Mouse (Mus musculus) CH12F3 (cell line): Measurements from ENCODE around the gene AC124108.1.

Experiments used
- in situ Hi-C: fragments of 300-500 bp; cut with MboI; formaldehyde crosslinking; loops from 2 replicates; pipeline ENCODE4 v1.14.3; 2020; ENCODE audit warnings: low sequenced_read_pairs

AC124108.1 gene

DNA sequence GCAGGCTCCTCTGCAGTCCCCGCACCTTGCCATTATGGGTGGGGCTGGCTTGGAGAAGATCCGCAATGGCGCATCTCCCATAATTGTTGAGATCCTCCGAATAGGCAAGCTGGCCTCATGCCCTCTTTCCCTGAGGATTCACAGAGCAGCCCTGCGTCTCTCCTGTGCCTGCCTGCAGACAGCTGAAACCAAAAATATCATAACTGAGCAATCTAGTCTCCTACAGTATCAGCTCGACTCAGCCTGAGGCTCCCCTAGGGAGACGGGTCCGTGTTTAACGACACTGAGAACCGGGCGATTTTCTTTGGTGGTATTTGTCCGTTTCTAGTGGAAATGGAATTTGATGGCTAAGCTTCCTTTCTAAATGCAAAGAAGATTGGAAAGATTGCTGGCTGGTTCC is 8.7 kb downstream of the AC124108.1 start:
- in situ Hi-C loops, result no loop called here

DNA sequence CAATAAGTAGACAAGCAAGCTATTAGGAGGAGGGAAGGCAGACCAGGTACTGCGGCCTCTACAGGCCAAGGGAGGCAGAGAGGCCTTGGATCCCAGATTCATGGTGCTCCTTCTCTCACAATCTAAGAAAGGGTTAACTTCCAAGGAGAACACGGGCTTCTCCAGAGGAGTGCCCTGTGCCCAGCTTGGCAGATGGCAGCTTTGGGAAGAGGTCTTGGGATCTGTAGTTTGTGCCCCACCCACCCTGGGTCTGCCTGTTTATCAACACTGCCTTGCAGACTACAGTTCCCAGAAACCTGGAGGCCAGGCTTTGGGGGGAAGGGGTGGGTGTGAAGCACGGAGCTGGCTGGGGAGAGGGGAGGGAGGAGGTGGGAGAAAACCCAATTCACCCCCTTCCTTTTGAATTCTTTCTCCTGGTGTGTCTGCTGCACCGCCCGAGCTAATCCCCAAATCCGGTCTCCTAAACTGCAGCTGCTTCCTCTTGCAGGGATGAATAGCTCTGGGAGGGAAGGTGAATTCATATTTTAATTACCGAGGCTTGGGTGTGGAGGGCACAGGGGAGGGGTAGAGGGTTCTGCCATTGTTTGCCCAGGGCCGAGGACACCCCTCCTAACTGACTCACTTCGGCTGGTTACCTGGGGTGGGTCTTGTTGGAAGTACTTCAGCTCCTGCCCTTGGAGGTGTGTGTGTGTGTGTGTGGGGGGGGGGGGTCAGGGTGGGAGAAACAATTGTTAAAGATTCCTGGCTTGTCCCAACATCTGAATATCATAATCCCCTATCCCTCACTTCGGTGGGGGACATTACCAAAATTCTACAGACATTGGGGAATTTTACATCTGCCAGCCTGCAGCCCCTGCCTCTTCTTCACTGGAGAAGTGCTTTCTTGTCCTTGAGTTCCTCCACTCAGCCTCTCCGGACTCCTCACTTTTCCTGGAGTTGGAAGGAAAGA is 9.6 kb downstream of the AC124108.1 start:
- in situ Hi-C loops, result no loop called here

GRCm38 (mm10) chr1:132201511-132201860 is 10.2 kb downstream of the AC124108.1 start:
- in situ Hi-C loops, result no loop called here

GRCm38 (mm10) chr1:132201936-132202335 is 10.7 kb downstream of the AC124108.1 start:
- in situ Hi-C loops, result no loop called here

- in situ Hi-C loops, result no loop called here
Observed at GRCm38 (mm10) chr1:132202771-132203170, 11.5 kb downstream of the AC124108.1 start.

DNA sequence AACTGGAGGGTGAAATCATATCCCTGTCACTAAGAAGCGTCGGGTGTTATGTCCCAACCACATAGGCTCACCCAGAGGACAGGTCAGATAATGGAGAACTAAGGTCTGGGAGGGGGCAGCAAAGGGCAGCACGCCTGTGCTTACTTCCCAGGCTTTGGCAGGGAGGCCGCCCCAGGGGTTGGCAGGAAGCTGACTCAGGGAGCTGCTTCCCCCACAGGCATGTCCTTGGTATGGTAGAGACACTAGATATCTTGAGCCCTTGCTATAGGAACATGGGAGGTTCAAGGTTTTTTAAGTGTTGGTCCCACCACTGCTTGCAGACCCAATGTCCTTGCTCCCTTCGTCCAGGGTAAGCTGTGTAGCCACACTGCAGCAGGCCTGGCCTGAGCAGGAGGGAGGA is 14.7 kb downstream of the AC124108.1 start:
- in situ Hi-C loops, result no loop called here

- in situ Hi-C loops, result no loop called here
Observed at GRCm38 (mm10) chr1:132206828-132207227, 15.6 kb downstream of the AC124108.1 start.

DNA sequence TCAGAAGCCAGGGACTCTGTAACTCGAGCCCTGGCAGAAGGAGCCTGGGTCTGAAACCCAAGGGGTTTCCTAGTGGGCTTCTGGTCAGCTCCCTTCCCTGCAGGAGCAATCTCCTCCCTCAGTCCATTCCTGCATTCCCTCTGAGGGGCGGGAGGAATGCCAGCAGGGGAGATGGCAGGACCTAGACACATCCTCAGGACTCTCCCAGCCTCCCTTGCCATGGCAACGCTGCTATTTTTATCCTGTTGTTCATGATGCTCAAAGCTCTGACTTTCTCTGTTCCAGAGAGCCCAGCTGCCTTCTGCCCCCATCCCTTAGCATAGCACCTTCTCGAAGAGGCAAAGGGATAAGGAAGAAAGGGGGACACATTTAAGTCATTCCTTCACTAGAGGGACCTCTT is 16.9 kb downstream of the AC124108.1 start:
- in situ Hi-C loops, result no loop called here

- in situ Hi-C loops, result no loop called here
Observed at GRCm38 (mm10) chr1:132209400-132209799, 18.1 kb downstream of the AC124108.1 start.

DNA sequence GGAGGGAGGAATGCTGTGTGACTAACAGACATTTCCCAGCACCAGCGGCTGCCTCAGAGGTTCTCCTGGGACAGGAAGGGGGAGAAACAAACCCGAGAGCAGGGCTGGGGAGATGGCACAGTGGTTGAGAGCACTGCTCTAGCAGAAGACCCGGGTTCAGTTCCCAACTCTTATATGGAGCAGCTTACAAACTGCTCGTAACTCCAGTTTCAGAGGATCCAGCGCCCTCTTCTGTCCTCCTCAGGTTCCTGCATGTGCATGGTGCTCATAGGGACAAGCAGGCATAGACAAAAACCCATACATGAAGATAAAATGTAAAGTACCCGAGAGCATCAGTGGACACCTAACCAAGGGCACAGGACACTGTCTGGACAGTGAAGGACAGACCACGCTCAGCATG is 19.7 kb downstream of the AC124108.1 start:
- in situ Hi-C loops, result no loop called here

- in situ Hi-C loops, result no loop called here
Observed at GRCm38 (mm10) chr1:132211672-132212071, 20.4 kb downstream of the AC124108.1 start.

- in situ Hi-C loops, result no loop called here
Observed at GRCm38 (mm10) chr1:132212218-132212617, 21.0 kb downstream of the AC124108.1 start.

GRCm38 (mm10) chr1:132213076-132213475 is 21.8 kb downstream of the AC124108.1 start:
- in situ Hi-C loops, result no loop called here

- in situ Hi-C loops, result no loop called here
Observed at GRCm38 (mm10) chr1:132216276-132216675, 25.0 kb downstream of the AC124108.1 start.

DNA sequence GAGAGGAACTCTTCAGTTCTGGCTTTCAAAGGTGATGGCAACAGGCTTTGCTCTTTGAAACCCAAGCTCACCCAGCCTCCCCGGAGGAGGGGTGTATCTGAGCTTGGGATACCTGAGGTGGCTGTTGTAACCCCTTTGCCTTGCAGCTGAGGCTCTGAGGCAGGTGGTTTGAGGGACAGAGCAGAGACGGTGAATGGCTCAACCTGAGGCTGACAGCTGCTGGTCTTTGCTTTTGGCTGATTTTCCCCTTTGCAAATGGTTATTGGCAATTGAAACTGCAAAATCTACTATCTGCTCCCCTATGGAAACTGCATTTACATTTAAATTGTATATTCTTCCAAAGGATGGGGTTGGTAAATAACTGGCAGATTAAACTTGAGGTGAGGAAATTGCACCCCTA is 30.4 kb downstream of the AC124108.1 start:
- in situ Hi-C loops, result no loop called here

GRCm38 (mm10) chr1:132222166-132222565 is 30.9 kb downstream of the AC124108.1 start:
- in situ Hi-C loops, result no loop called here

GRCm38 (mm10) chr1:132226297-132227080 is 35.2 kb downstream of the AC124108.1 start:
- in situ Hi-C loops, result no loop called here

DNA sequence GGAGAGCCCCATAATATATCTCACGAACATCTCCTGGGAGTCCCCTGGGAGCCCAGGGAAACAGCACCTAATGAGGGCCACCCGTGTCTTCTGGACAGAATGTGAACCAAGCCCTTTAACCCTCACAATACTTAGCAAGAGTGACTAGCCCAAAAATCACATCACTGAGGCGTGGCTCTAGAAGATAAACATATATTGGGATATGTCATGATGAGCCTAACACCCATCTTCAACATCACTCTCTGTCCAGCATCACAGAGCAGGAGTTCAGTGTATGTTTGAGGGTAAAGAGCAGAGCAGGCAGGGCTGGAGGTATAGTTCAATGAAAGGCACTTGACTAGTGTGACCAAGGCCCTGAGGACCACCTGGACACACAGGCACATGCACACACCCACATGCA is 38.4 kb downstream of the AC124108.1 start, which contains the start of gene Gm10188:
Gene Gm10188 (minus strand): TSS at position 101 of the 400 bp plus-strand sequence.
- in situ Hi-C loops, result no loop called here

GRCm38 (mm10) chr1:132231470-132232274 is 40.4 kb downstream of the AC124108.1 start:
- in situ Hi-C loops, result no loop called here

GRCm38 (mm10) chr1:132233566-132233965 is 42.3 kb downstream of the AC124108.1 start:
- in situ Hi-C loops, result no loop called here

- in situ Hi-C loops, result loop anchor here (5.0 kb wide), 1 partner anchor 73 kb away; no protein-coding TSS in a partner anchor
Observed at GRCm38 (mm10) chr1:132234757-132235273, 43.6 kb downstream of the AC124108.1 start.
